Mouse (Mus musculus): ENCODE measurements at regions not wholly inside any gene's neighbourhood (a gene's known extent, or its start where the extent isn't known, plus 50 kb on each side); places are given as distances from the start of the nearest gene placed in this dataset.
A peak's percentile ranks its signal among the peaks of the same experiment; 100 is the strongest.

DNA sequence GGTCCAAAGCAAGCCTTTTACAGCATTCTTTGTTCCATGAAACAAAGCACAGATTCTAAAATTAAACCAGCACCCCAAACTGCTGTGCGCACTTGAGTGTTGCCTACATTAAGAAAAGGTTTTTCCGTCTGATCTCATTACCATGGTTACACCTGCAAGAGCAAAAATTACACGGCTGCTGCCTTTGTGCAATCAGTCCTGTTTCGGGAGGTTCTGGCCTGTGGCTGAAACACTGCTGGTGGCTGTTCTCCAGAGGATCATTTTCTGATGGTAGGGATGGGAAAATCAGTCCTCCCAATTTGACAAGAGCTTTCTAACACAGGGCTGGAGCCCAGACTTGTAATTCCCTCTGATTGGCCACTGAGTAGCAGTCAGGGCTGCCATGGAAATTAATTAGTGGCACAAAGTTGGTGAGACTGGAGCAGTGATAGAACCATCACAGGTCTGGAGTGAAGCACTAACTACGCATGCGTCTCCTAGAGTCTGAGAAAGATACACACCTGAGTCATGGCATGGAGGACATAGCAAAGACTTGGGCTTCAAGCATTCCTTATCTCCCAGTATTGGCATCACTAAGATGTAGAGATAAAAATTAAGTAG lies 114.8 kb upstream of the Fam49a start:
- H3K4me2 ChIP-seq (ENCODE audit: low read length), result no peak overlapping the region
- WGBS, result 68% methylated on average over 6 of the region's 6 CpGs
- H3K4me3 ChIP-seq (ENCODE audit: low read length), result no peak overlapping the region
- peaks cover 2% of the 10 kb centered on the region; the same call in 1 of the 2 replicates for H3K4me1 ChIP-seq (ENCODE audit: control insufficient read depth, insufficient read depth, low read depth, low read length)
- no peaks in the 10 kb centered on the region for H3K36me3 ChIP-seq (ENCODE audit: control insufficient read depth, insufficient read depth, low read length)
- H3K9ac ChIP-seq (ENCODE audit: low read depth, low read length), result no peak overlapping the region; the same call in 1 of the 2 replicates
- ATAC-seq, result peak; percentile 67
- H3K27ac ChIP-seq (ENCODE audit: low read depth, low read length), result no peak overlapping the region
- no peaks in the 10 kb centered on the region for H3K9me3 ChIP-seq (ENCODE audit: control insufficient read depth, low read length)
- H3K27me3 ChIP-seq (replicated peaks; ENCODE audit: control insufficient read depth, insufficient read depth, low read length), result no peaks in the 10 kb centered on the region

DNA sequence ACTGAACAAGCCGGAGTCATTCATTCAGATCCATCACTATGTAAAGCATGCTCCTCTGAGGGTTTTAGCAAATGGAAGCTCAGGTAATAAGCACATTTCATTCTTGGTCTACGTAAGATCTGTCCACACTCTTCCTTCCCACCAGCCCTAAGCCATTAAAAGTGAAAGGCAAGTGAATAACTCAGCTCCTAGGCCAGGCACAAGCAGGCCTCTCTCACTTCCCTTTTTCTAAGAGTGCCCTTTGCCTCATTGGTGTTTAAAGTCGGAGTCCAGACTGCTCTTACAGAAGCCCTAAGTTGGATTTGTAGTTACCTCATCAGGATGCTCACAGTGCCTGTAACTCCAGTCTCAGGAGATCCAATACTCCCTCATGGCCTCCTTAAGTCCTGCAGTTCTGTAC lies 114.1 kb upstream of the Fam49a start:
- no peak for ATAC-seq
- 87% methylated on average over 3 of the region's 3 CpGs for WGBS

DNA sequence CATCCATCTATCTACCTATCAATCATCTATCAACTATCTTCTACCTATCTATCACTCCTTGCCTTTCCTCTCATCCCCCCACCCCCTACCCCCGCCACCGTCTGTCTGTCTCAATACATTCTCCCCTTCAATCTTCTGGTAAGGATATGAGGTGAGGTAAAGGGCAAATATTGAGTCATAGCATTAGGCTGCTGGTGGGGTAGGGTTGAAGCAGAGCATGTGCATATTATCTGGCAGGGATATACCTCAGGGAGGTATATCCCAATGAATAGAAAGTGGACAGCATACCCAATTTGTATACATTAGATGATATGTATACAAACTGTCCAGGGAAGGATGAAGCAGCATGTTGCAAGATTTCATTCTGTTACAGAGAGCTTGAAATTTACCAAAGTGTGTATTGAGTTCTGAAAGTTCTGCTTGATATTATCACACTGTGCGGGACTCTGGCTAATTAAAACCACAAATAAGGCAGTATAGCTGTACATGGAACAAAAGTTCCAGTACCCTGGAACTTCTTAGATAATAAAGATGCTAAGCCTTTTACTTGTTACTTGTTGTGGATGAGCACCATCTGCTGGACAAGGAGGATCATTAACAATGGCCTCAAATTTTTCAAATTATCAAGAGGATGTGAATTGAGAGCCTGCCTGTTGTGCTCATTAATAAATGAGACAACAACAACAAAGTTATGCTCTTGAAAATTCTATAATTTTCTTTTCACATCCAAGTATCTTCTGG lies 113.1 kb upstream of the Fam49a start:
- H3K27me3 ChIP-seq (replicated peaks; ENCODE audit: control insufficient read depth, insufficient read depth, low read length), result no peaks in the 10 kb centered on the region
- no peak overlapping the region for H3K9ac ChIP-seq (ENCODE audit: low read depth, low read length)
- no peak overlapping the region for H3K4me2 ChIP-seq (ENCODE audit: low read length)
- no peaks in the 10 kb centered on the region for H3K36me3 ChIP-seq (ENCODE audit: control insufficient read depth, insufficient read depth, low read length)
- ATAC-seq, result peak; percentile 74; the same call in 1 of the 2 replicates
- WGBS, result 68% methylated on average over 3 of the region's 3 CpGs
- H3K4me1 ChIP-seq (ENCODE audit: control insufficient read depth, insufficient read depth, low read depth, low read length), result peaks cover 2% of the 10 kb centered on the region; the same call in 1 of the 2 replicates
- no peak overlapping the region for H3K27ac ChIP-seq (ENCODE audit: low read depth, low read length)
- H3K4me3 ChIP-seq (ENCODE audit: low read length), result no peak overlapping the region
- no peaks in the 10 kb centered on the region for H3K9me3 ChIP-seq (ENCODE audit: control insufficient read depth, low read length)

More for the DNA sequence above, 114.1 kb upstream of the Fam49a start:
- no peaks in the 10 kb centered on the region for H3K36me3 ChIP-seq (ENCODE audit: control insufficient read depth, insufficient read depth, low read length)
- no peak overlapping the region; the same call in 1 of the 2 replicates for H3K9ac ChIP-seq (ENCODE audit: low read depth, low read length)
- no peaks in the 10 kb centered on the region for H3K9me3 ChIP-seq (ENCODE audit: control insufficient read depth, low read length)
- no peak overlapping the region for H3K4me2 ChIP-seq (ENCODE audit: low read length)
- no peak overlapping the region for H3K4me3 ChIP-seq (ENCODE audit: low read length)
- H3K27ac ChIP-seq (ENCODE audit: low read depth, low read length), result no peak overlapping the region
- H3K4me1 ChIP-seq (ENCODE audit: control insufficient read depth, insufficient read depth, low read depth, low read length), result peaks cover 2% of the 10 kb centered on the region; the same call in 1 of the 2 replicates
- no peaks in the 10 kb centered on the region for H3K27me3 ChIP-seq (replicated peaks; ENCODE audit: control insufficient read depth, insufficient read depth, low read length)

DNA sequence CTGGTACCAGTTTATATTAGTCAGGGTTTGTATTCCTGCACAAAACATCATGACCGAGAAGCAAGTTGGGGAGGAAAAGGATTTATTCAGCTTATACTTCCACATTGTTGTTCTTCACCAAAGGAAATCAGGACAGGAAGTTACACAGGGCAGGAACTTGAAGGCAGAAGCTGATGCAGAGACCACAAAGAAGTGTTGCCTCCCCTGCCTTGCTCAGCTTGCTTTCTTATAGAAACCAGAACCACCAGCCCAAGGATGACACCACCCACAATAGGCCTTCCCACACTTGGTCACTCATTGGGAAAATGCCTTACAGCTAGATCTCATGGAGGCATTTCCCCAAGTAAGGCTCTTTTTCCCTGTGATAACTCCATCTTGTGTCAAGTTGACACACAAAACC lies 97.5 kb upstream of the Fam49a start:
- Histone ChIP-seq H3K4me1 (ENCODE audit: control insufficient read depth, insufficient read depth, low read depth, low read length) (no peaks in the 10 kb centered on the region), H3K9ac (ENCODE audit: low read depth, low read length) (no peak overlapping the region), H3K27ac (ENCODE audit: low read depth, low read length) (no peak overlapping the region), H3K4me2 (ENCODE audit: low read length) (no peak overlapping the region), H3K36me3 (ENCODE audit: control insufficient read depth, insufficient read depth, low read length) (no peaks in the 10 kb centered on the region), H3K9me3 (ENCODE audit: control insufficient read depth, low read length) (no peaks in the 10 kb centered on the region), H3K27me3 (replicated peaks; ENCODE audit: control insufficient read depth, insufficient read depth, low read length) (no peaks in the 10 kb centered on the region), H3K4me3 (ENCODE audit: low read length) (no peak overlapping the region)
- 85% methylated on average over 1 of the region's 1 CpGs for WGBS
- ATAC-seq, result no peak

DNA sequence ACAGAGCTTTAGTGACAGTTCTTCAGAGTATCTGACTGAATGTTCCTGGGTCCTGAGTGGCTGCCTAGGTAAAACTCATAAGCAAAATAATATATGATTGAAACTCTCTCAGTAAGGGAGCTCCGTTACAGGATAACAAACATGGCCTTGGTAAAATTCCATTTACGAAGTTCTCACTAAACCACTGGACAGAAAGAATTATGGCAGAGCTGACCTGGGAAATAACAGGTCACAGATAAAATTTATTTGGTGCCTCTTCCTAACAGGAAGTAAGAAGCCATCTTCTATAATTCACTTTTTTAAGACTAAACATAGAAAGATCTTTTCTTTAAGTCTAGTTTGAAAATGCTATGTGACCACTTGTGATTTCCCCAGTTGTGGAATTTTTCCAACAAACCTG lies 91.4 kb upstream of the Fam49a start:
- Histone ChIP-seq H3K27ac (ENCODE audit: low read depth, low read length) (no peak overlapping the region), H3K9ac (ENCODE audit: low read depth, low read length) (no peak overlapping the region), H3K27me3 (replicated peaks; ENCODE audit: control insufficient read depth, insufficient read depth, low read length) (no peaks in the 10 kb centered on the region), H3K9me3 (ENCODE audit: control insufficient read depth, low read length) (no peaks in the 10 kb centered on the region), H3K36me3 (ENCODE audit: control insufficient read depth, insufficient read depth, low read length) (no peaks in the 10 kb centered on the region), H3K4me3 (ENCODE audit: low read length) (no peak overlapping the region), H3K4me2 (ENCODE audit: low read length) (no peak overlapping the region), H3K4me1 (ENCODE audit: control insufficient read depth, insufficient read depth, low read depth, low read length) (no peaks in the 10 kb centered on the region)
- WGBS, result 93% methylated on average over 2 of the region's 2 CpGs
- ATAC-seq, result no peak

DNA sequence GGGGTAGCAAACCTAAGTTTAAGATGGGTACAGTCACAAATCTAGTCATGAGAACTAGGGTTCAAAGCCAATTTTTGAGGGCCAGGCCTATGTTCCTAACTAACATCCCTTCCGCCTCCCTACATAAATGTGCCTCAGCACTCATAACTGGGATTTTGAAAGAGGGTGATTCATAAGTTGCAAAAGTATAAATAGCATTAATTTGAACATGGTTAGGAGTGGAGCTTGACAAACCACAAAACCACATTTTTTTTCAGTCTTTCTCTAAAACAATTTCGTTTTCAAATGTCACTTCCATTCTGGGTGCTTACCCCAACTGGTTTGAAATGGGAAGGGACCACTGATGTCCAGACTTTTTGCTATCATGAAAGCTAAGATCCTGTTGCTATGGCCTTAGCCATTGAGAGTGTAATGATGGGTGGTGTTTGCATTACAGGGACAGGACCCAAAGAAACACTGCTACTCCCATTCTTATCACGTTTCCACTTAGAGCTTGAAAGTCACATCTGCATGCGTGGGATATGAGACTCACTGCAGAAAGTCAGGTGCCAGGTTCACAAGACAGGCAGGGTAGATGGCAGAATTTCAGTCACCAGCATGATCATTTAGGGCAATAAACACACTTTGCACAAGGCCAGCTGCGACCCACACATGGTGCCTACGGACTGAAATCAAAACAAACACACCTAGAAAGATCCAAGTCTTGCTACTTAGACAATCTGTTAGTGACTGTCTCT lies 89.7 kb upstream of the Fam49a start:
- Histone ChIP-seq H3K27me3 (replicated peaks; ENCODE audit: control insufficient read depth, insufficient read depth, low read length) (no peaks in the 10 kb centered on the region), H3K9me3 (ENCODE audit: control insufficient read depth, low read length) (no peaks in the 10 kb centered on the region), H3K4me1 (ENCODE audit: control insufficient read depth, insufficient read depth, low read depth, low read length) (peaks cover 5% of the 10 kb centered on the region), H3K9ac (ENCODE audit: low read depth, low read length) (no peak overlapping the region), H3K4me3 (ENCODE audit: low read length) (no peak overlapping the region), H3K36me3 (ENCODE audit: control insufficient read depth, insufficient read depth, low read length) (no peaks in the 10 kb centered on the region), H3K4me2 (ENCODE audit: low read length) (no peak overlapping the region), H3K27ac (ENCODE audit: low read depth, low read length) (no peak overlapping the region)
- 87% methylated on average over 6 of the region's 6 CpGs for WGBS
- no peak for ATAC-seq

DNA sequence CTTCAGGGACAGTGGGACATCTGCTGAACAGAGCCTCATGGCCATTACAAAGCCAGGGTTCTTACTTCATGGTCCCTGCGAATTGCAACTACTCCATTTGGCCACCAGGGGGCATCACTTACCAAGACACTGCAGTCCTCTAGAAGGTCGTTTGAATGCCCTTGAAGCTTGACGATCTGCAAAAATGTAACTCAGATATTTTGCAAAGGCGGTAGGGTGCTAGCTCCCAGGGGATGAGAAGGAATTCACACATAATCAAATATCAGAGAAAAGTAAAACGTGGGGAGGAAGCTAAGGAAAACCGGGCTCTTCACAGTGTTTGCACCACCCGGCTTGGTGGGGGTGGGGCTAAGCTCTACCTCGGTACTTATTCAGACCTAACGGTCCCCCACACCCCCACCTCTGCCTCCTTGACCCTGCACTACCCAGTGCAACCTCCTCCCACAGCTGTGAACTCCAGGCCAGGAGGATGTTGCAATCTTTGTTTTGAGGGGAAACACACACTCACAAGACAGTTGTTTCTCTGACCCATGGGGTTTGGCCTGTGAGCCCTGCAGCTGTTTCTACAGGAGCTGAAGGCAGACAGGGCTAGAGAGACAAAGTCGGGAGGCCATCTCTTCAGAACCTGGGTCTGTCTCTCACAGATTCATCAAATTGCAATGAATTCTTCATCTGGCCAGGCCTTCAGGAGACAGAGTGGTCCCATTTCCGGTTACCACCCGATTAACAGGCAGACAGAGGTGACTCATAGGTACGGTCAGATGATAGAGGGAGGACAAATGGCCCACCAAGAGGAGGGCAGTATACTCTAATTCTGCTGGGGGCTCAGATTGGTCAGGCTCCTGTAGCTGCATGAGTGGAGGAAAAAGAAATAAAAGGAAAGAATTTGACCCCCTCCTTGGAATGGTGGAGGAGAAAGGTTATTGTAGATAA lies 85.3 kb upstream of the Fam49a start:
- Histone ChIP-seq H3K36me3 (ENCODE audit: control insufficient read depth, insufficient read depth, low read length) (no peaks in the 10 kb centered on the region), H3K4me1 (ENCODE audit: control insufficient read depth, insufficient read depth, low read depth, low read length) (peaks cover 9% of the 10 kb centered on the region), H3K4me2 (ENCODE audit: low read length) (peak overlapping the region; percentile 51), H3K27me3 (replicated peaks; ENCODE audit: control insufficient read depth, insufficient read depth, low read length) (no peaks in the 10 kb centered on the region), H3K4me3 (ENCODE audit: low read length) (peak overlapping the region; percentile 16), H3K27ac (ENCODE audit: low read depth, low read length) (peak overlapping the region; percentile 51), H3K9ac (ENCODE audit: low read depth, low read length) (peak overlapping the region; percentile 57), H3K9me3 (ENCODE audit: control insufficient read depth, low read length) (no peaks in the 10 kb centered on the region)
- peak; percentile 86 for ATAC-seq
- 18% methylated on average over 13 of the region's 13 CpGs for WGBS

DNA sequence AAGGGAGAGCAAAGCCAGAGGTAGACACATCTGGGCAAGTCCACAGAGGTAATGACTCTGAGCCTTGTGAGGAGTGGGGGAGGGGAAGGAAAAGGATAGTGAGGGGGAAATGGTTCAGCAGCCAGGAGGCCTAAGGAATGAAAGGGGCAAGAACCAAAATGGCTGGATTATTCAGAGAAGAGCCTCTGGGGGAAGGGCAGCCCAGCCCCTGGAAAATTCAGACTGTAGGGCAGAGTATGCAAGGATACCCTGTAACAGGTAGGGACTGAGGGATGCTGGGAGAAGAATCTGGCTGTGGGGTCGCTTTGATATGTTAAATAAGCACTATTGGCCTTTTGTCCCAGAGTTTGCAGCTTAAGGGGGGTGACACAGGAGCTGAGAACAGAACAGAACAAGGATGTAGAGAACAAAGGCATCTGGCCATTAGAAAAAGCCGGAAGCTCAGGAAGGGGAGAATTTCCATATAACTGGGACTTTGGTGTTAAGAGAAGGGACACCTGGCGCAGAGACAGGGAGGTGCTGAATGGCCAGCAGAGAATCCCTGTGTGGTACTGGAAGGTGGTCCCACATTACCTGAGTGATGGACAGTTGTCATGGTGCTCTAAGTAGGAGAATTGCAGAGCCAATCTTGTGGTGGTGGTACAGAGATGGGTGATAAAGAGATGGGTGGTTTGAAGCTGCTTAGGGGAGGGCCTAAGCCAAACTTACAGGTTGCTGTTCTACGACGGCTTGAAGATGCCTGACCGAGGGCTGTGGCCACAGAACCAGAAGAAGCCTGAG lies 84.5 kb upstream of the Fam49a start:
- no peaks in the 10 kb centered on the region for H3K9me3 ChIP-seq (ENCODE audit: control insufficient read depth, low read length)
- H3K4me3 ChIP-seq (ENCODE audit: low read length), result no peak overlapping the region
- H3K27me3 ChIP-seq (replicated peaks; ENCODE audit: control insufficient read depth, insufficient read depth, low read length), result no peaks in the 10 kb centered on the region
- no peak; the same call in 1 of the 2 replicates for ATAC-seq
- no peak overlapping the region for H3K4me2 ChIP-seq (ENCODE audit: low read length)
- H3K36me3 ChIP-seq (ENCODE audit: control insufficient read depth, insufficient read depth, low read length), result no peaks in the 10 kb centered on the region
- peaks cover 9% of the 10 kb centered on the region for H3K4me1 ChIP-seq (ENCODE audit: control insufficient read depth, insufficient read depth, low read depth, low read length)
- H3K27ac ChIP-seq (ENCODE audit: low read depth, low read length), result no peak overlapping the region
- WGBS, result 82% methylated on average over 6 of the region's 6 CpGs
- H3K9ac ChIP-seq (ENCODE audit: low read depth, low read length), result no peak overlapping the region

All from hindbrain, embryonic 16.5 days (tissue).